Mouse (Mus musculus): Measurements from ENCODE around the gene Tspan17. TPM values are rescaled to one million over a fixed set of nuclear protein-coding genes. Genes with fewer than 3 reads are reported as not detected.

Gene Tspan17
- polyA plus RNA-seq, 2 experiments = 2.6 to 4.4 TPM

DNA sequence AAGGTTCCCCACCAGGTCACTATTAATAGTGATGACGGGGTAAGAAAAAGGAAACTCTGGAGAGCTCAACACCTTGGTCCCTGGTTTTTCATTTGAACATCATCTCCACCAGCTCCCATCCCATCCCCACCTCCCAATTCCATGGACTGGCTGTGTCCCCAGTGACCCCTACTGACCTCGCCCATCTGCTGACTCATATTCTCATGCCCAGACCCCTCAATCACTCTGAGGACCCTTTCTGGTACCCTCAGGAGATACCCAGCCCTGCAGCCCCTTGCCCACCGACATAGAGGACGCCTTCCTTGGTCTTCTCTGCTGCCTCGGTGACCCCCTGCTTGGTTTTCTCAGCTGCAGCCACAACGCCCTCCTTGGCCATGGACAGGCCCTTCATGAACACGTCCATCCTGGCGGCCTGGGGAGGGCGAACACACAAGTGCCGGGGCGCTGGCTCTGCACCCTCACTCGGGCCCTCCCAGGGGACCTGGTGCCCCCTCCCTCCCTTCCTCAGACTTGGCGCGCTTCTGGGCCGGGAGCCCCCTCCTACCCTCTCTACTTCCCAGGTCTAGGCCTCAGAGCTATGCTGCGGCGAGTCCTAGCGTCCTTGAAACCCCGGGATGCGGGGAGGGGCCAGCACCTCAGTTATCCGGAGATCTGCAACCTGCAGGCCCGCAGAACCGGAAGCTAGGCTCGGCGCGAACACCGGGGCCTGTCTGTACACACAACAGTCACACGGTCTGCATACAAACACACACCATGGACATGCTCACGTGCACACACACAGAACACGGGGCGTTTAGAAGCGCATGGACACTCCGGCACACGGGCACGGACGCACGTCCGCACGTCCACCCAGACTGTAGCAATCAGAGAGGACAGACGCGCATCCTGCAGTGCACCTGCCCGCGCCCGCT lies 23.6 kb upstream of the Tspan17 start:
- no peak for DNase-seq (ENCODE audit: low spot score)
- no peaks in the 10 kb centered on the region for H3K9me3 ChIP-seq (ENCODE audit: control insufficient read depth, low read length)
- peak overlapping the region; percentile 42 for H3K4me2 ChIP-seq (replicated peaks; ENCODE audit: low read depth, low read length, severe bottlenecking)
- peak overlapping the region; percentile 32 for H3K4me3 ChIP-seq (replicated peaks; ENCODE audit: low read length)
- no peak for ATAC-seq (ENCODE audit: low FRiP score, low read depth)
- H3K36me3 ChIP-seq (ENCODE audit: control insufficient read depth, insufficient read depth, low read length) = no peaks in the 10 kb centered on the region
- WGBS = 5% methylated on average over 41 of the region's 44 CpGs
- H3K9ac ChIP-seq (ENCODE audit: low read depth, low read length, severe bottlenecking) = no peak overlapping the region
- H3K4me1 ChIP-seq (ENCODE audit: control insufficient read depth, insufficient read depth, low read length) = peaks cover 2% of the 10 kb centered on the region; the same call in 1 of the 2 replicates
- no peak overlapping the region for H3K27ac ChIP-seq (replicated peaks; ENCODE audit: low read depth, low read length)
- H3K27me3 ChIP-seq (ENCODE audit: control insufficient read depth, insufficient read depth, low read length) = peaks cover 44% of the 10 kb centered on the region
- no peak for TF ChIP-seq POLR2A (IDR thresholded peaks at IDR 0.05; ENCODE audit: borderline replicate concordance, extremely low read depth, insufficient read depth, insufficient read length)

DNA sequence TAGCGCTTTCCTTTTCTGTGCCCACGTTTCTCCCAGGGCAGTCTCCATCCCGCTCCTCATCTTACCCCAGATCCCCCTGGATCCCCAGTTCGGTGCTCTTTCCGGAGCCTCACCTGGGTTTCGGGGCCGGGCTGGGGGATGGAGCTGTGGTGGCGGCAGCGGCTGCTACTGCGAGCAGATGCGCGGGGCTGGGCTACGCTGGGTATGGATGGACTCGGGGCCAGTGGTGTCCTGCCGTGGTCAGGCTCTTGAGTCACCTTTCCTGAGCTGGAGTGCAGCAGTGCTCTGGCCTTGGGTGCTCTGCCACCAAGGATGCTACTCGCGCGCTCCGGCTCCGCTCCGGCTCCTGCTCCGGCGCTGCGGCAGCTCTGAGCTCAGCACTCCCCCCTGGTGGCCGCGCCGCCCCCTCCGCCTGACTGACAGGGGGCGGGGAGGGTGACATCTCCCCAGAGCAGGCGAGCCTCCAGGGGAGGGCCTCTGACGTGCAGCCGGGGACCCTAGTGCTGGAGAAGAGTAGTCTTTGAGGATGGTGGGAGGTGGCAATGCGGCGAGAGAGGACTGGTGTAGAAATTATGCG lies 22.9 kb upstream of the Tspan17 start, which contains the start of gene Sncb:
Gene Sncb, minus strand, starts transcription at position 404 of the 577 bp plus-strand sequence.
- no peak within 1 kb of the TSS for H3K27ac ChIP-seq (replicated peaks; ENCODE audit: low read depth, low read length)
- H3K9me3 ChIP-seq (ENCODE audit: control insufficient read depth, low read length) = no peaks in the 10 kb centered on the region
- H3K27me3 ChIP-seq (ENCODE audit: control insufficient read depth, insufficient read depth, low read length) = peaks cover 44% of the 10 kb centered on the region
- H3K4me1 ChIP-seq (ENCODE audit: control insufficient read depth, insufficient read depth, low read length) = peaks cover 2% of the 10 kb centered on the region; the same call in 1 of the 2 replicates
- DNase-seq (ENCODE audit: low spot score) = no peak
- H3K9ac ChIP-seq (ENCODE audit: low read depth, low read length, severe bottlenecking) = no peak within 1 kb of the TSS
- no peak for ATAC-seq (ENCODE audit: low FRiP score, low read depth)
- H3K4me2 ChIP-seq (replicated peaks; ENCODE audit: low read depth, low read length, severe bottlenecking) = peak within 1 kb of the TSS; percentile 42
- no peak for TF ChIP-seq POLR2A (IDR thresholded peaks at IDR 0.05; ENCODE audit: borderline replicate concordance, extremely low read depth, insufficient read depth, insufficient read length)
- WGBS = under 1% methylated on average over 35 of the region's 35 CpGs
- H3K36me3 ChIP-seq (ENCODE audit: control insufficient read depth, insufficient read depth, low read length) = no peaks in the 10 kb centered on the region
- peak within 1 kb of the TSS; percentile 32 for H3K4me3 ChIP-seq (replicated peaks; ENCODE audit: low read length)

DNA sequence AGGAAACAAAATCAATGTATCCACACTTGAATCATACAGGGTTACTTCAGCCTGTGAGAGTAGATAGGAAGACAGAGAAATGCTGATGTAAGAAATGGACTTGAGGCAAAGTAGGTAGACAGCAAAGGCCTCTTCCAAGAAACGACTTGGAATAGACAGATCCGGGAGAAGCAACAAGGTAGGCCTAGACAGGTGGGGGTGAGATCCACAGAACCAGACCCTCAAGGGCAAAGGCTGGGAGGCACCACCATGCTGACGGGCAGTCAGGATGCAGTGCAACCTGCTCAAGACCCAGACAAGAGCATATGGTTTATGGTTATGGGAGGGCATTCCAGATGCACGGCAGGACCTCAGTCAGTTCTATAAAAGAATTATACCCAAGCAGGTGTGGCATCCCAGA lies 22.2 kb upstream of the Tspan17 start:
- Histone ChIP-seq H3K4me3 (replicated peaks; ENCODE audit: low read length) (no peak overlapping the region), H3K27ac (replicated peaks; ENCODE audit: low read depth, low read length) (no peak overlapping the region), H3K4me2 (replicated peaks; ENCODE audit: low read depth, low read length, severe bottlenecking) (no peak overlapping the region), H3K4me1 (ENCODE audit: control insufficient read depth, insufficient read depth, low read length) (peaks cover 2% of the 10 kb centered on the region; the same call in 1 of the 2 replicates), H3K36me3 (ENCODE audit: control insufficient read depth, insufficient read depth, low read length) (no peaks in the 10 kb centered on the region), H3K9me3 (ENCODE audit: control insufficient read depth, low read length) (no peaks in the 10 kb centered on the region), H3K27me3 (ENCODE audit: control insufficient read depth, insufficient read depth, low read length) (peaks cover 44% of the 10 kb centered on the region), H3K9ac (ENCODE audit: low read depth, low read length, severe bottlenecking) (no peak overlapping the region)
- TF ChIP-seq POLR2A (IDR thresholded peaks at IDR 0.05; ENCODE audit: borderline replicate concordance, extremely low read depth, insufficient read depth, insufficient read length) = no peak
- ATAC-seq (ENCODE audit: low FRiP score, low read depth) = no peak
- 62% methylated on average over 4 of the region's 4 CpGs for WGBS
- DNase-seq (ENCODE audit: low spot score) = no peak

DNA sequence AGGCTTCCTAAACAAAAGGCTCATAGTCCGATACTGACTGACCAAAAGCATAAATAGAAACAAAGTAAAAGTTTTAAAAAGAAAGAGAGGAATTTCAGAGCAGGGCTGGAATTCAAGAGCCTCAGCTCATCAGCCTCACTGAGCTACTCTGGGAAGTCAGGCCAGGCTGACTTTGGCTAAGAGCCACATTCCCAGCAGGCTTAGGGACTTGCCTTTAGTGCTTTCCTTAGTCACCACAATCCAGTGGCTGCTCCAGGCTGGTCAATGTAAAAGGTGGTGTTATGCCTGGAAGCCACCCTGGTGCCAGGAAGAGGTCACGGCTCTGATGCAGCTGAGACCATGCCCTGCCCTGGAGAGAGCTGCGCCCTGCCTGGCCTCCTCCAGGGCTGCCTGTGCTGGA lies 8.6 kb upstream of the Tspan17 start:
- ATAC-seq (ENCODE audit: low FRiP score, low read depth) = no peak
- WGBS = 79% methylated on average over 3 of the region's 3 CpGs
- H3K36me3 ChIP-seq (ENCODE audit: control insufficient read depth, insufficient read depth, low read length) = no peaks in the 10 kb centered on the region
- no peak overlapping the region for H3K4me2 ChIP-seq (replicated peaks; ENCODE audit: low read depth, low read length, severe bottlenecking)
- TF ChIP-seq POLR2A (IDR thresholded peaks at IDR 0.05; ENCODE audit: borderline replicate concordance, extremely low read depth, insufficient read depth, insufficient read length) = no peak
- no peaks in the 10 kb centered on the region for H3K4me1 ChIP-seq (ENCODE audit: control insufficient read depth, insufficient read depth, low read length)
- no peaks in the 10 kb centered on the region for H3K27me3 ChIP-seq (ENCODE audit: control insufficient read depth, insufficient read depth, low read length)
- peak; percentile 58 for DNase-seq (ENCODE audit: low spot score)
- H3K9ac ChIP-seq (ENCODE audit: low read depth, low read length, severe bottlenecking) = no peak overlapping the region
- no peak overlapping the region for H3K27ac ChIP-seq (replicated peaks; ENCODE audit: low read depth, low read length)
- H3K9me3 ChIP-seq (ENCODE audit: control insufficient read depth, low read length) = no peaks in the 10 kb centered on the region
- no peak overlapping the region for H3K4me3 ChIP-seq (replicated peaks; ENCODE audit: low read length)

DNA sequence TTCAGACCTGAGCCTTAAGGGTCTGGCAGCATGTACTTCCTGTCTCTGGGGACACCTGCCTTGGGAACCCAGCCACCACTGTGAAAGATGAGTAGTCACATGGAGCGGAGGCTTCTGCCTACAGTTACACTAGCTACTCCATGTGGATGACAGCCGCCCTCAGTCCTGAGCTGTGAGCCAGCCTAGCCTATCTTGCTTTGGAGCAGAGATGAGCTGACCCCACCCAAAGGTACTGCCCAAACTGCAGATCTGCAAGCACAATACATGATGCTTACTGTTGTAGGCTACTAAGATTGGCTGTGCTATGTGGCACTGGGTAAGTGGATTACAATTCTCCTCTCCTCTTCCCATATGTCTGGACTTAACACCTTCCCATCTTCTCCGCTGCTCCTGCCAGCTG lies 8.1 kb upstream of the Tspan17 start:
- TF ChIP-seq POLR2A (IDR thresholded peaks at IDR 0.05; ENCODE audit: borderline replicate concordance, extremely low read depth, insufficient read depth, insufficient read length) = no peak
- no peak overlapping the region for H3K4me2 ChIP-seq (replicated peaks; ENCODE audit: low read depth, low read length, severe bottlenecking)
- no peak overlapping the region for H3K9ac ChIP-seq (ENCODE audit: low read depth, low read length, severe bottlenecking)
- H3K9me3 ChIP-seq (ENCODE audit: control insufficient read depth, low read length) = no peaks in the 10 kb centered on the region
- WGBS = 83% methylated on average over 3 of the region's 3 CpGs
- no peak for DNase-seq (ENCODE audit: low spot score)
- H3K4me1 ChIP-seq (ENCODE audit: control insufficient read depth, insufficient read depth, low read length) = no peaks in the 10 kb centered on the region
- no peak for ATAC-seq (ENCODE audit: low FRiP score, low read depth)
- no peaks in the 10 kb centered on the region for H3K36me3 ChIP-seq (ENCODE audit: control insufficient read depth, insufficient read depth, low read length)
- H3K4me3 ChIP-seq (replicated peaks; ENCODE audit: low read length) = no peak overlapping the region
- no peak overlapping the region for H3K27ac ChIP-seq (replicated peaks; ENCODE audit: low read depth, low read length)
- H3K27me3 ChIP-seq (ENCODE audit: control insufficient read depth, insufficient read depth, low read length) = no peaks in the 10 kb centered on the region
